22 mouse cellular contexts compared by ENCODE assay signal in the genomic region with DNA sequence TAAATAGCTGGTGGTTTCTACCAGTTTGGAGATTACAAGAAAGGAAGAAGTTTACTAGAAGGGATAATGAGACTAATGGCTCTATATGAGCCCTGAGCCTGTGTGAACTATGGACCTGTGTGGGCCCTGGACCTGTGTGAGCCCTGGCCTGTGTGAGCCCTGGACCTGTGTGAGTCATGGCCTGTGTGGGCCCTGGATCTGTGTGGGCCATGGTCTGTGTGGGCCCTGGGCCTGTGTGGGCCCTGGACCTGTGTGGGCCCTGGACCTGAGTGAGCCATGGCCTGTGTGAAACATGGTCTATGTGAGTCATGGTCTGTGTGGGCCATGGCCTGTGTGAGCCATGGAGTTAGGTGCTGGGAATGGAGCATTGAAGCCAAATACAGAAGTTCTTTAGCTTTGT. TPM values are rescaled to one million over a fixed set of nuclear protein-coding genes. Genes with fewer than 3 reads are reported as not detected.
DNase-seq lines count a peak whose midpoint lies in the region; ATAC-seq and TF ChIP-seq lines count a peak whose summit lies in the region.
"Had no signal": no experiment of that assay in that cellular context is flagged by ENCODE, and none has a peak within 500 bp of the region (broad histone marks: within the 10 kb centered on the region; RNA-seq: fewer than 3 reads in every experiment).

No protein-coding gene starts in this region.

- H3K4me1 ChIP-seq in liver, embryonic 11.5 days (replicated peaks; ENCODE audit: control insufficient read depth, insufficient read depth, low read length): peaks cover 54% of the 10 kb centered on the region
- peaks cover 98% of the 10 kb centered on the region for H3K4me1 ChIP-seq in liver, embryonic 15.5 days (replicated peaks)
- H3K4me1 ChIP-seq: forebrain, embryonic 13.5 days; midbrain, embryonic 15.5 days had no signal

- TF ChIP-seq CTCF in gastrocnemius, adult 2 months (IDR thresholded peaks at IDR 0.05): no peak

- no peak overlapping the region for H3K4me3 ChIP-seq in gastrocnemius, adult 2 months
- H3K4me3 ChIP-seq in liver, embryonic 11.5 days (ENCODE audit: low read depth, low read length): no peak overlapping the region
- no peak overlapping the region for H3K4me3 ChIP-seq in liver, embryonic 15.5 days (replicated peaks)
- H3K4me3 ChIP-seq: forebrain, embryonic 13.5 days; layer of hippocampus, adult 2 months; megakaryocyte, embryonic 14.5 days; midbrain, embryonic 15.5 days had no signal

- H3K4me2 ChIP-seq in liver, embryonic 11.5 days: no peak overlapping the region
- peak overlapping the region; percentile 9; the same call in 1 of the 2 replicates for H3K4me2 ChIP-seq in liver, embryonic 15.5 days
- H3K4me2 ChIP-seq: forebrain, embryonic 13.5 days; midbrain, embryonic 15.5 days had no signal

- no peak overlapping the region for H3K9ac ChIP-seq in liver, embryonic 11.5 days (ENCODE audit: low read depth, low read length)
- peak overlapping the region; percentile 13; the same call in 1 of the 2 replicates for H3K9ac ChIP-seq in liver, embryonic 15.5 days
- H3K9ac ChIP-seq: forebrain, embryonic 13.5 days; midbrain, embryonic 15.5 days had no signal

- no peak for DNase-seq in gastrocnemius, adult 2 months
- no peak for DNase-seq in gastrocnemius, adult 18-20 months (ENCODE audit: low spot score)
- DNase-seq in liver, embryonic 11.5 days (ENCODE audit: low spot score): no peak
- no peak for DNase-seq in liver
- DNase-seq in frontal cortex, postnatal 36 days (ENCODE audit: low spot score in 2 of 2): no peak
- DNase-seq: adrenal gland, postnatal 25 days; cerebellum, adult 9-10 months; gastrocnemius, postnatal 14 days; heart, adult 11 months; heart, postnatal 36 days; kidney, postnatal 25 days; lung, adult 2 months; lung, postnatal 36 days; thymus, adult 2 months had no signal

- ATAC-seq in liver, embryonic 11.5 days (replicated peaks; ENCODE audit: low FRiP score): 0 out of 2 replicates have a peak, but pooled peaks have one; percentile 31
- ATAC-seq in erythroid progenitor cell, adult 5-6 weeks (replicated peaks; ENCODE audit: low FRiP score, poor library complexity, severe bottlenecking): 0 out of 2 replicates have a peak, but pooled peaks have one; percentile 26
- ATAC-seq in liver, embryonic 15.5 days (ENCODE audit: insufficient read depth): peak; percentile 29; the same call in 1 of the 2 replicates
- ATAC-seq: forebrain, embryonic 13.5 days; hindbrain, embryonic 16.5 days; intestine, postnatal 0 days; midbrain, embryonic 15.5 days had no signal

- intact Hi-C loops in gastrocnemius, adult 2 months (cut with DNase I): no loop called here

- no peaks in the 10 kb centered on the region for H3K27me3 ChIP-seq in liver, embryonic 11.5 days (replicated peaks; ENCODE audit: control insufficient read depth, insufficient read depth, low read length)
- H3K27me3 ChIP-seq in liver, embryonic 15.5 days: no peaks in the 10 kb centered on the region
- H3K27me3 ChIP-seq: forebrain, embryonic 13.5 days; midbrain, embryonic 15.5 days had no signal

- H3K9me3 ChIP-seq in liver, embryonic 11.5 days (ENCODE audit: control insufficient read depth, low read length): no peaks in the 10 kb centered on the region
- no peaks in the 10 kb centered on the region for H3K9me3 ChIP-seq in liver, embryonic 15.5 days (replicated peaks)
- H3K9me3 ChIP-seq: forebrain, embryonic 13.5 days; megakaryocyte, embryonic 14.5 days; midbrain, embryonic 15.5 days had no signal

- peak overlapping the region; percentile 2; the same call in 1 of the 2 replicates for H3K27ac ChIP-seq in gastrocnemius, adult 2 months
- H3K27ac ChIP-seq in liver, embryonic 11.5 days (ENCODE audit: low read depth, low read length): no peak overlapping the region
- peak overlapping the region; percentile 73 for H3K27ac ChIP-seq in liver, embryonic 15.5 days (replicated peaks)
- H3K27ac ChIP-seq: forebrain, embryonic 13.5 days; layer of hippocampus, adult 2 months; midbrain, embryonic 15.5 days had no signal

- H3K36me3 ChIP-seq in liver, embryonic 11.5 days (ENCODE audit: control insufficient read depth, insufficient read depth, low read length): peaks cover 2% of the 10 kb centered on the region; the same call in 1 of the 2 replicates
- H3K36me3 ChIP-seq in liver, embryonic 15.5 days (replicated peaks): peaks cover 86% of the 10 kb centered on the region
- H3K36me3 ChIP-seq: midbrain, embryonic 15.5 days had no signal

RNA-seq across cellular contexts. Expression of a gene that starts 28.4 kb away (rescaled TPM):
- 100 to 1,000 TPM; 141 to 172 TPM for total RNA-seq in gastrocnemius, adult 2 months (2021)
- total RNA-seq in gastrocnemius, adult 18-20 months (2021): 100 to 1,000 TPM; 158 to 172 TPM
- 53.4 and 61.2 TPM in 2 replicates for polyA plus RNA-seq in liver, embryonic 11.5 days (2014; fragmentation: Nextera tagmentation; extraction: Ambion mirVana)
- total RNA-seq in erythroid progenitor cell, adult 5-6 weeks (2015; ENCODE audit: low replicate concordance): 651 and 669 TPM in 2 replicates
- 1,485 and 1,588 TPM in 2 replicates for total RNA-seq in erythroid progenitor cell, adult 5-6 weeks (2017; ENCODE audit: low replicate concordance)
- polyA plus RNA-seq in liver, embryonic 15.5 days (2015; fragmentation: Nextera tagmentation; extraction: Ambion mirVana): 58.9 and 69.2 TPM in 2 replicates
